Mouse (Mus musculus) kidney, postnatal 4 days (tissue): ENCODE results near the gene Lsamp.

Experiments
- DNase-seq, 2 experiments: peaks; one replicate each; pipeline ENCODE4 v3.0.0; 2021; ENCODE audit warnings: mixed read lengths in 2 of 2

Lsamp gene

DNA sequence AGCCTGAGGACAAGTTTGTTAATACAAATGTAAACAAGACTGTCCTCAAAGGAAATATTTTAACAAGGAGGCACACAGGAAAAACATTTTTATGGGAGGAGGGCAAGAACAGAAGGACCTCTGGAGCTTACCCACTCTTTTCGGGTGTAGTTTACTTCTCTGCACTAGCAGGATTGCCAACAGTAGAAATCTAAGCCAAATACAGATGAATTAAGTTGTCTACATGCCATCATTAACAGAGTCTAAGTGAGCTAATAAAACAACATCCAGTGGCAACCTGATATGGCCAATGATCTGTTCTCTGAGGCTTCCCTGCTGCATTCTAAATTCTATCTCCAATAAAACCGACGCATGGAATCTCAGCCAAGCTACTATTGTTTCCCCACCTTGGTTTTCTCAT lies 713.1 kb downstream of the Lsamp start:
- DNase-seq, result no peak

DNA sequence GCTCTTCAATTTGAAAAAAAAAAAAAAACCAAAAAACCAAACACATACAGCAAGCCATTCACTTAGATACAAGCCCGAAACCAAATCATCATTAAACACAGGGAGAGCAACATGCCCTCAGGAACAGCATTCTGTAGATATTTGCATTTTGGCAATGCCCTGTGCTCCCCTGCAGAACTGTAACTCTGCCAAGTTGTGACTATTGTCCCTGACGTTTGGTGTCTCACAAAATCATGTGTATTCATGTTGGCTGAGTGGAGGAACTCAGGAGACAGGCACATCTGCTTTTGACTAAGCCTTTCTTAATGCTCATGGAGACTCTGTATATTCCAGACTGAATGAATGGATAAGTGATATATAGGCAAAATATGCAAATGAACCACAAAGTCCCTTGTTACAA lies 724.4 kb downstream of the Lsamp start:
- DNase-seq, result no peak

DNA sequence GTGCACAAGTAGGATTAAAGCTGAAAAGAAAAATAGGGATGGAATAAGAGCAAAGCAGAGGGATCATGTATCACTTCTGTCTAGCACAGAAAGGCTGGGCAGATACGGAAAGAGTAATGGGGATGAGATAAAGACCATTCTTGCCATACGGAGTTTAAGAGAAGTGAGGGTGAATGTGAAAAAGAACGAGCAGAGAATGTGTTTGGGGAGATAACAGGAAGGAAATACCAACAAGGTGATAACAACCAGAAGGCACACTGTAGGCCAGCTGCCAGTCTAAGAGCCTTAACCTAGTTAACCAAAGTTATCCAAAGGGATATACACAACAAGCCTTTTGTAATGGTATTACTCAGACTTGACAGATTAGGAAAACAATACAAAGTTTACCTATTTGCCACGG lies 725.4 kb downstream of the Lsamp start:
- no peak for DNase-seq

DNA sequence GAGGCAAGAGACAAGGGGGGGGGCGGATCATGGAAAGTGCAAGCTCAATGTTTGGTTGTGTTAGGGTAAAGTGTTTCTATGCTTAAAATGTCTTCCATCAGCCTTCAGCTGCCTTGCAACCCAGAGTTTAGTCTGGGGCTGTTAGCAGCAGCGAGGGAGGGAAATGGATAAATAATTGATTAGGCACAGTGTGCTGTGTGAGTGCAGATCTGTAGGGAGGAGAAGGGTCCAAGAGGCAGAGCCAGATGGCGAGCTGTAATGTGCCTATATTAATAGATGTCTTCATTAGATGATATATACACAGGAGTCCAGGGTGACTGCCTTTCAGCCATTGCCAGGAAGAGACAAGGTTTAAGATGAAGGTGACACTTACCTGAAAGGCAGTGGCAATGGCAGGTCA lies 725.9 kb downstream of the Lsamp start:
- DNase-seq, result no peak

DNA sequence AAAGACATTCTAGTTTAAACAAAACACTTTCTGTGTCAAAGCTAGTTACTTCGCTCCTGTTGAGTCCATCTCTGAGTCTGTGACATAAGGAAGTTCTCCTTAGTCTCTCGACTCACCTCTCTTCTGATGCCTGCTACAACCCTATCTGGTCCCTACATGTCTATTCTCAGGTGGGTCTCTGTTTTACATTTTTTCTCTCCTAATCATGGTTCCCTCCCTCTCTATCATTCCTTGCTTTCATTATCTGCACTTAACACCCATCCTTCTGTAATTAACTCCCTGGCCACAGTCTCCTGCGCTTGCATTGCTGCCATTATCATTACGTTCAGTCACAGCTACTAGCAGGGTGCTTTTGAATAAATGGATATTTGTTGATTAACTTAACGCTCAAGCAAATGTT lies 726.3 kb downstream of the Lsamp start:
- DNase-seq, result no peak

DNA sequence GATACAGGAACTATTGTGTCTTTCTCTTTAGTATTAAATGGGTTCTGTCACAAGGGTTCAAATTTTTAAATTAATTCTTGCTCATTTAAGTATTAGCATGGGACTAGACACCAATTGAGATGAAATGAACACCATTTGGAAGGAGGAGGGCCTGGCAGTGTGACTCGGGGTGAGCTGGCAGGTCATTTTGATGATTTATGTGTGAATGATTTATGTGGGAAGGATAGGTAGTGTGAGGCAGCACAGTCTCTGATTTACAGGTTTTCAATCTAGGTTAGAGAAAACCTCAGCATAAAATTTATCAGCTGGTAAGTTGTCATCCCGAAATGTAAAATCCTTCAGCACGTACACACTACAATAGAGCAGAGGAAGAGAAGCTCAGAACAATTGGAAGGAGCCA lies 729.6 kb downstream of the Lsamp start:
- no peak for DNase-seq

DNA sequence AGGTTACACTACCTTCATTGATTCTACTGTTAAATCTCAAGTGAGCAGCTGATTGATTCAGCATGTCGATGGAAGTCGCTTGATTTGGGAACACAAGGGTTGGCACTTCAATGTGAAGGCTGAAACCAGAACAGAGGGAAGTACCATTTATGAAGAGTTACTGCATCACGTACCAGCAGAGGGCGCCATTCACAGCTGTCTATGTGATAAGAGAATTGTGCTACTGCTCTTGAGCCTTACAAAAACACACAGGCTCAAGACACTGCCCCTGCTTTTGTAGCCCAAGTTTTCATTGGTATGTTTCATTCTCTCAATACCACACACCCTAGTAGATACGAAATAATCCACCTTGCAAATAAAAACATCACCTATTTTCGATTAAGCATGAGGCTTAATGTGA lies 754.9 kb downstream of the Lsamp start:
- DNase-seq, result peak; percentile 80

DNA sequence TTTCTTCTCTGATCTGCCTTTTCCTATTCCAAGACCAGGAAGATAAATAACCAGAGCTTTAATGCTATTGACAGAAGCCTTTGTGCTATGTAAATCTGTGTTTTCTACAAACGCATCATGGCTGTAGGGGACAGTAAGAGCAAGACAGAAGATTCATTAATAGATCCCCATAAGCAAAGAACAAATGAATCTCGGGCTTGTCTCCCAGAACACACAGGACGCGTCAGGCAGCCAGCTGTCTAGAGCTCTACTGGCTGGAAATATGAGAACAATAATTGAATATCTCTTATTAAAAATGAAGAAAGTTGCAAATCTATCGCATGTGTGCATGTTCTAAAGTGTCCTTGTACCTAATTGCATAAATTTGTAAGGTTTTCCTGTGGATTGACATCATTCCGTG lies 755.6 kb downstream of the Lsamp start:
- DNase-seq, result no peak

DNA sequence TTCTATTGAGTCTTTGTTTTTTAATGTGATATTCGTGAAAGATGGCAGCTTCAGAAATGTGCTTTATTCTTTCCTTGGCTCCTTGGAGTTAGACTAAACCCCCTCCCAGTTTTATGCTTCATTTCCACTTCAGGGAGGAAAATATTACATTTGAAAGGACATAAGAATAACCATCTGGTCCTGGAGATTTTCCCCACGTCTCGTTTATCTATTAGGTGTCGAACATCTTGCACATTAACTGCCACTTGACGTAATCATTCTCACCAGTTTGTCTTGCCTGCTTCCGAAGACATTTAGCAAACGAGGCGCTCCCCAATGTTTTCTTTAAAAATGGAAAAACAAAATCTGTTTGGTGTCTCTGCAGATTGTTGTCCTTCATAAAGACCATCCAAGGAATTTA lies 756.1 kb downstream of the Lsamp start:
- no peak for DNase-seq

DNA sequence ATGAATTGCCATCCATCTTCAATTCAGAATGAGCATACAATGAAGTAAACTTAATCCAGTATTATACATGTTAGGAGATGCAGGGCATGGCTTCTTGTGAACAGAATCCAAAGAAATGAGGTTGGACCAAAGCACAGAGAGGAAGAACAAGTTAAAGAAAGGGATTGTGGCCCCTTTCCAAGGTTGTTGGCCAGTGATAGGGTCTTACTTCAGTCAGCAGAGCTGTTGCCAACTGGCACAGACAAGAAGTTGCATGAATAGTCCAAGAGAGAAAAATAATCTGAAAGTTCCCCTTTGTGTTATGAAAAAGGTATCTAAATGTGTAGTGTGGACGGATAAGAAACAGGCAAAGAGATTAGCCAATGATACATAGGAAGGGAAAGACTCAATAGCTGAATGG lies 843.0 kb downstream of the Lsamp start:
- no peak for DNase-seq

DNA sequence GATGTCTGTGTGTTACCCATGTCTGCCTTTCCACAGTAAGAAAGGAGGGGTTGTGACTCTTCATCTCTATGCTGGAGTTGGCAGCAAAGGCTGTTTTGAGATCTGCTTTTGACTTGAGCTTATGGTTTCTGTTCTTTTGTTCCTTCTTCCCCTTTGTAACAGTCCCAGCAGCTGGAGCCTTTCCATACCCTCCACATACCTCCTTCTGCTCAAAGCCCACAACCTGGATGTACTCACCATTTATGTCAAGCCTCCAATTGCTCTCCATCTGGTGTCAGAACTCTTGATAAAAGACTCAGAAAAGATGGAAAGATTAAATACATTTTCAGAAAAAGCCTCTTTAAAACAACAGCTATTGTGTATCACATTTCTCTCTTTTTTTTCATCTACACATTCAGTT lies 847.4 kb downstream of the Lsamp start:
- DNase-seq, result no peak

DNA sequence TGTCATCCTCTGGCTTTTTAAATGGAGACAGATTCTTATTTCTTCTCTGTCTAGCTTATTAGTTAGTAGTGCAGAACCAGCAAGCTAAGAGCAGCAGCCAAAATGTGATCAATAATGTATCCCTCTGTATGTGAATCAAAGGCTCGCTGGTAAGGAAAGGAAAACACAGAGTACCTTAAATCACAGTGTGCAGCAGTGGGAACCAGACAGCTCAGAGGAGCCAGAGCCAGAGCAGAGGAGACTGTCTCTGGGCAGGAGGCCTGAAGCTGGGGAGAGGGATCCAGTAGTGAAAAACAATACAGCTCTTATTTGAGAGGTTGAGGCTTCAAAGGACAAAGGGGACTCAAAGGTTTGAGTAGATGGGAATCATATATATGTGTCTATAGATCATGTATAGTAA lies 857.6 kb downstream of the Lsamp start:
- DNase-seq, result no peak

DNA sequence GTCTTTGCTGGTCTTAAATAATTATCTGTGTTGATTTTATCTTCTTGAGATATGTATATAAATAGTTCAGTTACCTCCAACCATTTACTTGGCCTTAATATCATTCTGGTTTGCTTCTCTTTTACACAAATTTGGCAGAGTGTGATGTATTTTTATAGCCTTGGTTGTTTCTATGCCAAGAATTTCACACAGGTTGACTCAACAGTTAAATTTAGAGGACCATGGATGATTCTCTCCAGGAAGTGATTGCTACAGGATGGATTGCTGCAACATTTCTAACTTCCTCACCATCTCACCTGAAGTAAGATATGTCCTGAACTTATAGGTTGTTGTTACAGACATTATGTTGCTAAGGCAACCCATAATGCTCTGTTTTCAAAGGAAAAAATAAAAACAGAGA lies 882.6 kb downstream of the Lsamp start:
- no peak for DNase-seq

DNA sequence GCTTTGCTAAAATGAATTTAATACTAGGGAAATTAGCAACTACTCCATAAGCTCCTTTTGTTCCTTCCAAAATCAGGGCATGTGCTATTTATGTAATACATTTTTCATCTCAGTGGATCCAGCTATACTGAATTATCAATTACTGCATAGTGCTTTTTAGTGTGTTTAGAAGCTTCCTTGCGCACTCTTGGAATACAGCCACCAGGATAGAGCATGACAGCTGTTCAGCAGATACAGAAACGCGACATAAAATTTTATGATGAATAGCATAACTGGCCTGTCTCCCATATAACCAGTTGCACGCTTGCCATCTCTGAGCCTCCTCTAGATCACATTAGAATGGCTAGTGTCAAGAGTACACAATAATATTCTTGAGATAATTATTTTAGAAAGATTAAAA lies 894.1 kb downstream of the Lsamp start:
- no peak for DNase-seq

DNA sequence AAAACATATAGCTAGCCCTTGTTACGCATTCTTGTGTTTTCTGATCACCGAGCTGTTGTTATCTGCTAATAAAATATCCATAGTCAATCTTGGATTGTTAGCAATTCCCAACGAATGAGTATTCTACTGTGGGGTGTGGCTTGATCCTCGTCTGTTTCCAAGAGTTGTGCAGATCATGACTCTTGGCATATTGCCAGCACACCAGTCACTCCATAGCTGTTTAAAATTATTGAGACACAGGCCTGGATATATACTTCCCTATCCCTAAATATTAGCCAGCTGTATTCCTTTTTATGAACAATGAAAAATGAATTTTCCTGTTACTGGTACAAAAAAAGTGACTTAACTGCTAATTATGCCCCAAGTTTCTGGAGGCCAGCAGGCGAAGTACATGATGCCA lies 897.8 kb downstream of the Lsamp start:
- DNase-seq, result no peak

DNA sequence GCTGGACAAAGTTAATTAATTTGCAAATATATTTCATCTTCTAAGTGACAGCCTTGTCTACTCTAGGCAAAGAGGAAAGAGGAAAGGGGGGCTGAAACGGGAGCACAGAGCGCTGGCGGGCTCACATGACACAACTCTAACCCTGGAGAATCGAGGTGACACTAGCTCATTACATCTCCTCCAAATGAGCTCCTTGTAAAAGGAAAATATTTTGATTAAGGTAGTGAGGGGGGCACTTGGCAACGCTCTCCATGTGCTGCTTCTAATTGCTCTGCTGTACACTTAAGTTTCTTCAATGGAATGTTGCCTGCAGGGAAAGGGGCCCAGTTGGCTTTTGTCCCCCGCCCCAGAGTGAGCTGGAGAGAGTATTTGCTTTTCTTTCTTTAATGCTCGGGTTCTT lies 907.2 kb downstream of the Lsamp start:
- no peak for DNase-seq

DNA sequence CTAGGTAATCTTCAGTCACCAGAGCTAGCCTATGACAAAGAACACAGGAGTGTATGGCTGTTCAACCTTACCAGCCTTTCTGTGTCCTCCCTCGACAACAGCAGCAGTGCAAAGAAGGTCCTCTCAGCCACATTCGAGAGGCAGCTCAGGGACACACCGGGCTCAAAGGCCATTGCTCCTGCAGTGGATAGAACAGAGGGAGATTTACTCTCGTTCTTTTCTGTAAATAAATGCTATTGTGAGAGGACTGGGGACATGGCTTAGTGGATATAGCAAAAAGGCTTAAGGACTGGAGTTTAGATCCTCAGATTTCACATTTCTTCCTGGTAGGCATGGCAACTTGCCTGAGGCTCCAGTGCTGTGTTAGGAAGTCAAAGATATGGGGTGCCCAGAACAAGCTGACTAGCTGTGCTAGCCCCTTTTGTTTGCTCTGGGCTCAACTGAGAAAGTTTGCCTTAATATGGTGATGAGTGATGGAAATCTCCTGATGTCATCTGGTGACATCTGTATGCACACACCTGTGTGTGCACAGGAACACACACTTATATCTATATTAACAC lies 913.7 kb downstream of the Lsamp start:
- no peak for DNase-seq

DNA sequence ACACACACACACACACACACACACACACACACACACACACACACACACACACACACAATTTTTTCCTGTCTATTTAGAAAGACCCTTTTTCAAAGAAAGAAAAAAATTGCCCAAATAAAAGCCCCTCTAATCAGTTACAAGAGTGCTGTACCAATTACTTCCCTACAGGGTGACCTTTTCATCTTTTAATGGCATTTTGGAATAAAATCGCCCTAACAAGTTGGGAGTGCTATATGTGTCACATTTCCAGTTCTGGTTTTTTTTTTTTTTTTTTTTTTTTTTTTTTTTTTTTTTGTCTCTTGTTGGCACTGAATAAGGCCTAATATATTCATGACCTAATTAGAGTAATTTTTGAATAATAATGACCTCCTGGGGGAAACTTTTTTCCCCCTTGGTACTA lies 923.7 kb downstream of the Lsamp start:
- no peak for DNase-seq

DNA sequence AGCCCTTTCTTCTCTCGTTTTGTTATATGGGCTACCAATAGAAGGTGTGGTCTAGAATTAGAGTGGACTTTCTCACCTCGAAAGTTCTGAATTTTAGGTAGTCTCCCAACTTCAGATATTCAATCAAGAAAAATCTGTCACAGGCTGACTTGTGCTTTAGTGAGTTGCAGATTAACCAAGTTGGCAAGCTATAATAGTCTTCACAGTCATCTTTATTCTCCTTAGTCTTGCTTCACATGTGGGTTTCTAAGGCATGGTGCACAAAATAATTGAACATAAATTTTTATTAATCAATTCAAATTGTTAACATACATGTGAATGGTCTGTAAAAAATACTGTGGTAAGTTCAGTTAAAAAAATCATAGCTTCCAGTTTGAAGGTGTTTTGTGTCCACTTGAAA lies 930.0 kb downstream of the Lsamp start:
- no peak for DNase-seq

DNA sequence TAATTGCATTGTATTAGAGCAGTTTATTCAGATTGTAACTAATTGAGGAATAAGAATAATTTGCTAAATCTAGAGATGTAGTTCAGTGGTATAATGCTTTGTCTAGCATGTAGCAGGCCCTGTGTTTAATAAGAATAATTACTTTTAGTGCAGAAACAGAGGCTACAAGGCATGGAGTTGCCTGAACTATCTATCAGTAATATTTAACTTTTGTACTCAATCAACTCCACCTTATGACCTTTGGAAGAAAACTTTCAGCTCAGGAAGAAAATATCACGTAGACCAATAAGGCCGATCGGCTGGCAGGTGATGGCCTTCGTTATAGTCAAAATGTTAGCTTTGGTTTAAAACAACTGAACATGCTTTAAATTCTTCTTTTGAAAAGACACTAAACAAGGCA lies 946.4 kb downstream of the Lsamp start:
- no peak for DNase-seq

DNA sequence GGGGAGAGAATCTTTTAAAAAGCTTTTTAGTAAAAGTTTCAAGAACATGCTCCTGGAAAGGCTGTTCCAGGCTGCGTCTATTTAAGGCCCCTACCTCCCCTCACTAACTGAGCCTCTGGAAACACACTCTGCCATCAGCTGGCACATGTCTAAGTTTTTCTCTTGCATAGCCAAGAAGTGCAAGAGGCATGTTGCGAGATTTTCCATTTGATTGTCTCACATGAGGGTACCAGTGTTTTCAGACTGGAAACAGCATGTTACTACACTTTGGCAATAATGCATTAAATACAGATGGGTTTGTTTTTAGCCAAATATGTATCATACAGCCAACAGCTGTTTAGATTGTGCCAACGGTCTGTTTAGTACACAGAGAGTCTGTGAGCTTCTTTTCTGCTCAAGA lies 958.1 kb downstream of the Lsamp start:
- DNase-seq, result no peak

DNA sequence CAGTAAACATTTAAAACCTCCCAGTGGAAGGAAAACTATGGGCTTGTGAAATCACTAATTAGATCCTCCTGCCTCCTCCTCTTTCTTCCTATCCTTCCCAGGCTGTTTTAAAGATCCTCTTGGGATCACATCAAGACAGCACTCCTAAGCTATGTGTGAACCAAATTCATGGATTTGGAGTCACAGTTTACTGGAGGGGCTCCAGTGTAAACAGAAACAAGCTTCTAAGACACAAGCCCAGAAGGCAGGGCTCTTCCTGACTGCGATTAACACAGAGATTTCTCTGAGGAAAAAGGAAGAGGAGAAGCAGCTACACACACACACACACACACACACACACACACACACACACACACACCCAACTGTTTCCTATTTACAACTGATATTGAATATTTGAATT lies 961.7 kb downstream of the Lsamp start:
- peak; percentile 8 to 18 for DNase-seq

DNA sequence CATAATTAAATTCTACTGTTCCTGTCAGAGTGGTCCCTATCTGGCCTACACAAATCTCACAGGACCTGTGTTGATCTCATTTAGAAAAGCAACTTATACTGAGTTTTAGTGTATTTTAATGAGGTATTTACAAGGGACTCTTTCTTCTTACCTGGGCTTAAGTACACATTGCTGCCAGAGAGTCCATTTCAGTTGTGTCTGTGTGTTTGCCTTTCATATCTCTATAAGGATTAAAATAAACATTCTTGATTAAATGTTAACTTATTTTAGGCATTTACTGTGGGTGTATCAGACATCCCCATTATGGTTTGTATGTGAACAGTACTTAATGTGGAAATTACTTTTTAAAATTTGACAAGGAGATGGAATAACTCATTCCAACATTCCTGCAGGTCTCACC lies 963.9 kb downstream of the Lsamp start:
- no peak for DNase-seq

DNA sequence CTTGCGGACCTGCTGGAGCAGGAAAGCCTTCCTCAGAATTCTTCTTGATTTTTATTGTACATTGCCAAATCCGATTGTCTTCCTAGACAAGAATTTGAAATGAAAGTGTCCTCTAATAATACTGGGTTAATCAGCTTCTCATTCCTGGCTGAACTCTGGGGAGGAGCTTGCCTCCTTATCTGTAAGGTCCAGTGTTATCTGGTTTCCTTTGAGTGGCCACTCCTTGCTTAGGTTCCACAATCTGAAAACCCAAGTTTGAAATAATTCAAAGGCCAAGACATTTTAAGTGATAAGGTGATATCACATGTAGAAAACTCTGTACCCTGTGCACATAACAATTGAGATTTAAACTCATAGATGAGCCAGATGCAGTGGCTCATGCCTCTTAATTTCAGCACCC lies 975.0 kb downstream of the Lsamp start:
- no peak for DNase-seq

DNA sequence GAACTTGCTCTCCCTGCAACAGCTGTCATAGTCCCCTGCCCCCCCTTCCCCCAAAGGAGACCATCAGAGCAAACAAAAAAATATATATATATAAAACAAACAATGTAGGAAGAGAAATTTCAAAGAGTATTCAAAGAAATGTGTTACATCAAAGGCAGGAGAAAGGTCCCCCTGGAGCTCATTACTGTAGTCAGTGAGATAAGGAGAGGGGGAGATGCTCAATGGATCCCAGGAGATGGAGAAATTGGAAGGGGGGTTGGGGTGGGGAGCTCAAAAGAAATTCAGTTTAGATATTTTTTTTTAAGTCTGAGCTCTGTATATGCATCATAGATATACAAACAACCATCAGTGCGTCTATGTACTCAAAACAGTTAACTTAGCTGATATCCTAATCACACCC lies 976.4 kb downstream of the Lsamp start:
- DNase-seq, result no peak
